Mouse (Mus musculus) cerebellum, postnatal 4 days (tissue): Measurements from ENCODE around the gene Pih1h3b.

Experiments
- DNase-seq, 2 experiments: peaks; one replicate each; pipeline ENCODE4 v3.0.0; 2022; ENCODE audit warnings: low spot score in 2 of 2, mixed read lengths in 1 of 2

Pih1h3b gene

GRCm38 (mm10) chrX:140062135-140062975 is at the start of gene Pih1h3b, which contains the start of gene Nup62cl:
Gene Pih1h3b, plus strand, starts transcription at chrX:140062879.
Gene Nup62cl, minus strand, starts transcription at chrX:140062712.
- peak in 1 of 2 experiments; percentile 10 for DNase-seq

- DNase-seq, result no peak
Measured at GRCm38 (mm10) chrX:140060886-140061874, 1.5 kb upstream of the Pih1h3b start.

GRCm38 (mm10) chrX:140082535-140082934 is 19.9 kb downstream of the Pih1h3b start:
- no peak for DNase-seq

GRCm38 (mm10) chrX:140094066-140094465 is 31.4 kb downstream of the Pih1h3b start:
- DNase-seq, result no peak
